Mouse (Mus musculus): ENCODE results near the gene Iqcc.

Iqcc gene

DNA sequence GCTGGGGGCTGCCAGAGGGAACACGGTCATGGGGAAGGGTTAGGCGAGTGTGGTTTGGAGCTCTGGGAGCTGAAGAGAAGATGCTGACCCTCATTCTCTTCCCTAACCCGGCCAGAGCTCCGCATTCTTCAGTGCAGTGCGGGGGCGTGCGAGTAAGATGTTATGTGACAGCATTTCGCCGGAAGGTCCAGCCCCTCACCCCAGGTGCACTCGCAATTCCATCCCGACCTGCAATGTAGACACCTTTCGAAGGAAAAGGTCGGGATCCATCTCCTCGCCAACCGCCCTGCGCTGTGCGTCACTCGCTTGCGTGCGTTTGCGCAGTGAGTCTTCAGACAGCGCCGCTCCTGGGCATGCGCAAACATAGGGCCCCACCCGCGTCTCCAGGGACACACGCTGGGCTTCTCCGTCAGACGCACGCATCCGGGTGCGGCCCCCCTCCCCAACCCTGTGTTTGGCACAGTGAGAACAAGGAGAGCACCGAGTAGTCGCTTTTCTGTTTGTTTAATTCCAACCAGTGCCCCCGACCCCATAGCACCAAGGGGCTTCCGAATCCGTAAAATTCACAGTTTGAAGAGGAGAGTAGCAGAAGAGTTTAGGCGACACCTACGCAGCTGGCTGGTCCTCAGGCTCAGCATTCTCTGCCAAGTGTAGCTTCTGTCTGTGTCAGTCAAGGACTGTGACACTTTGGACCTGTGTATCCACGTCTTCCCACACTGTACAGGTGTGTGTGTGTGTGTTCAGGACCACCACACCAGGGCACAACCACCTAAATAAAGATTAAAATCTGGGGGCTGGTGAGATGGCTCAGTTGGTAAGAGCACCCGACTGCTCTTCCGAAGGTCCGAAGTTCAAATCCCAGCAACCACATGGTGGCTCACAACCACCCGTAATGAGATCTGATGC, at the start of gene Iqcc:
Gene Iqcc (minus strand): TSS at position 314 of the 906 bp plus-strand sequence.
- DNase-seq, result peak; percentile 95 to 96

DNA sequence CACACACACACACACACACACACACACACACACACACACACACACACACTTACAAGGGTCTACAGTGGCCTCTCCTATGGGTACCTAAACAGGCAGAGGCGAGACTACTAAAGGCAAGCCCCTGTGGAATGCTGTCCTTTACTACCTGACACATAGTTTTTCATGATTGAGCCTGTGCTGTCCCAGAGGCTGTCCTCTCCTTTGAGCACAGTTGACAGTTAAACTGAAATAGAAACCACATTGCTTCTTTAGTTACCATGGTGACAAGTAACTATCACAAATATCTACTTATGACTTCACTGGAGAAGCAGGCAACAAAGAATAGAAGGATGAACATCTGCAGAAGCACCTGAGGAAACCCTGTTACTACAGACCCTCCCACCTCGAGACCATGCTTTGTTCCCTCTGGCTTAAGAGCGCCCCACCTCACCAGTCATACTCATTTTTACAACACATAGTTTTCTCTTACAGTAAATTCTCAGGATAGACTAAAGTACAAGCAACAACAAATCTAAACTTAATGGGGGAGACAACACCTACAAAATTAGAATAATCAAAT, 43.4 kb upstream of the Iqcc start:
- DNase-seq, result no peak

DNA sequence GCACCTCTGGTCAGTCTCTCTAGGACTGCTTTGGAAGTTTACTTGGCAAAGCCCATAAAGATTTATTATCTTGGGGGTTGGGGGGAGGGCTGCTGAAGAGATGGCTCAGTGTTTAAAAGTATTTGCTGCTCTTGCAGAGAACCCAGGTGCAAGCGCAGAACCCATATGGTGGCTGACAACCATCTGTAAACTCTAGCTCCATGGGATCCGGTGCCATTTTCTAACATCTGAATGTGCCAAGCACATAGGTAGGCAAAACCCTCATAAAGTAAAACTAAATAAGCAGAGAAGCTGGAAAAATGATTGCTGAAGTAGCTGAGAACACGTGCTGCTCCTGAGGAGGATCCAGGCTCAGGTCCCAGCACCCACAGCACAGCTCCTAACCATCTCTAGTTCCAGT, 42.7 kb upstream of the Iqcc start:
- no peak for DNase-seq

DNA sequence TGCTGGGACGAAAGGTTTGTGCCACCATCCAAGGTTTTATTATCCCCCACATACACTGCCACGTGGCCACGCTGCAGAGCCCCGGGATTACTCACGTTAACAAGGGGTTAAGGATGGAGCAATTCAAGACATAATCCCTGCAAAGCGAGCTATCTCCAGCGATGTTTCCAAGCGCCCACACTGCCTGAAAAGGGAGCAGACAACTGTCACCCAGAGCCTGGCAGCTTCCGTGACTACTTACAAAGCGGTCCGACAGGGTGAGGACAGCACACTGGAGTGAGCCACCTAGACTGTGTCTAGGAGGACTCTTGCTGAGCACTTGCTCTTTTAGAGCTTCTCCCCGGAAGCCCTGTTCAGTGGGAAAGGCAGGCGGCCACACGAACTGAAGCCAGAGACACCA, 35.9 kb upstream of the Iqcc start:
- no peak for DNase-seq

DNA sequence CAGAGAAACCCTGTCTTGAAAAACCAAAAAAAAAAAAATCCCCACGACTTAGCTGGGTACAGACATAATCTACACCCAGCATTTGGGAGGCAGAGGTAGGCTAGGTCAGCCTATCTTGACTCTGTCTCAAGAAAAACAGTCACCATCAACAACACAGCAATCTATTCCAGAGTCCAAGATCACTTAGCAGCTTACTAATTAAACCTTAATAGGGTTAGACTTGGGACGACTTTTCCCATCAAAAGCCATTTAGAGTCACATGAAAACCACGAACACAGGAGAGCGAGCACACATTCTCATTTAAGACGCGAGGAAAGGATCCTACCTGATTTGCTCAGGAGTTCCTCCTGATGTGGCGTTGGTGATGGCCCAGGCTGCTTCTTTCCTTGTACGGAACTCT, 31.5 kb upstream of the Iqcc start:
- DNase-seq, result no peak

DNA sequence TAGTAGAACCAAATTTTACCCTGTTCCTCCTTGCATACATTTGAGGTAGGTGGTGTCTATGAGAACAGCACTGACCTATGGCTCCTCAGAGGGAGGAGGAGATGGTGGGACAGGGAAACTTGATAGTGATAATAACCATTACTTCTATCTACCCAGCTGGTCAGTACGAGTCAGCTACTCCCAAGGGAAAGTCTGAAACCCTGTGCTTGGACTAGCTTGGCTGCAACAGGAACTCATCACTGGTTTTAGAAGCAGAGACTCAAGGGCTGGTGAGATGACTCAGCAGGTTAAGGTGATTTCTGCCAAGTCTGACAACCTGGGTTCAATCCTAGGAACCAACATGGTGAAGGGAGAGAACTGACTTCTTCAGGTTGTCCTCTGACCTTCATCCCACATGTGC, 29.8 kb upstream of the Iqcc start:
- no peak for DNase-seq

DNA sequence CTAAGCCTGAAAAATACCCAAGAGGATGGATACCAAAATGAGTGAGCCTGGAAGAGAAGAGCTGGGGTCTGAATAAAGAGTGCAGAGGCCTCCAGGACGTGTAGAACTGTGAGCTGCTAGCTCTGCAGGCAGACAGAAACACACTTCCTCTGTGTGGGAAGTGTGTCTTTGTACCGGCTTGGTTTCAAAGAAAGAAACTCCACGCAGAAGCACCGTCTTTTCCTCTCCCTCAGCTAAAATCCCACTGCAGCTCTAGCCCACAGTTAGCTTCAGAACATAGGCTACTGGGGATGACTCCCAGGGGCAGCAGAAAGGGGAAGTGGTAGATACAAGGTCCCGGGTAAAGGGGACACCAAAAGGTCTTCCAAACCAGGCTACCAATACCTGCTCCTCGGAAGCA, 26.3 kb upstream of the Iqcc start:
- no peak for DNase-seq

DNA sequence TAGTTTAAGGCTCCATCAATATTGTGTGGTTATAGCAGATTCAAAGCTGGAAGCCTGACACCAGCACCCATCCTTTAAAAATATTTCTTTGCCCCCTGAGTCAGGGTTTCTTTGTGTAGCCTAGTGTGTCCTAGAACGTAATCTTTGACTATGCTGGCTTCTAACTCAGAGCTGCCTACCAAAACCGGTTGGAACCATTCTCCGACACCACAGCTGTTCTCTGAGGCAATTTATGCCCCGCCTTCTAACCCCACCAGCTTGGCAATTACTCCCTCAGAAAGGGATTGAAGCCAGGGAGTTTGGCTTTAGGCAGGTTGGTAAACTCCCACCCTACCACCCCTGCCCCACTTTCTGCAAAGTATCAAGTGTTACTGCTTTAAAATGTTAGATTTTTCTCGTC, 22.9 kb upstream of the Iqcc start:
- DNase-seq, result no peak

DNA sequence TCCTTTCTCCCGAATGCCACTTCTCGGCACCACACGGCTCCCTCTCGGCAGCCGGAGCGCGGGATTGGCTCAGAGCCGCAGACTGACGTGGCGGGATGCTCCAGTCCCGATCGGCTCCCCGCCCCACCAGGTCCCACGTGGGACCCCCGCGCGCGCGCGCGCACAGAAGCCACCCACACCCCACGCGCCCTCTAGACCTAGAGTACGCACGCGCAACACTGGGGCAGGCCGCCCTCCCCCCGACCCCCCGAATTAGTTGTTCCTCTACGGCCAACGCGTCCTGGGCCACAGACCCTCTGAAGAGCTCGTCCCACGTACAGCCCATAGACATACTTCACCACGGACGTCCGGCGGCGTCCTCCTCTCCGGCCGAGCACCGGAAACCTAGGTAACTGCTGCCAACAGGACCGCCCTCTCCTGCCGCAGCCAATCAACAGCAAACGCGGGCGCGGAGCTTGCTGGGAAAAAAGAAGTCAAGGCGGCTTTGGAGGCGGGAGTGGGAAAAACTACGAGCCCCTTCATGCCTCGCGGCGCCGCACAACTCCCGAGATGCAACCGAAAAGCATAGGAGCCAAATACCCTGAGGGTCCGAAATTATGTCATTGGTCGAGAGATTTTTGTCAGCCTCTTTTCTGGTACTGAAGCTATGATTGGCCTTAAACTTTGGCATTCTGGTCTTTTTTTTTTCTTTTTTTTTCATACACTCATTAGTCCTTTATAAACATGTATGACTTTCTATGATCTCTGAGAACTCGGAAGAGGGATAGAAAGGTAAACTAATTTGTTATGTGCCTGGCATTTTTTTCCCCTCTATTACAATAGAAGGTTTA, 22.0 kb upstream of the Iqcc start, which contains the start of gene Txlna:
Gene Txlna (minus strand): TSS at position 428 of the 830 bp plus-strand sequence.
- peak; percentile 97 to 99 for DNase-seq

DNA sequence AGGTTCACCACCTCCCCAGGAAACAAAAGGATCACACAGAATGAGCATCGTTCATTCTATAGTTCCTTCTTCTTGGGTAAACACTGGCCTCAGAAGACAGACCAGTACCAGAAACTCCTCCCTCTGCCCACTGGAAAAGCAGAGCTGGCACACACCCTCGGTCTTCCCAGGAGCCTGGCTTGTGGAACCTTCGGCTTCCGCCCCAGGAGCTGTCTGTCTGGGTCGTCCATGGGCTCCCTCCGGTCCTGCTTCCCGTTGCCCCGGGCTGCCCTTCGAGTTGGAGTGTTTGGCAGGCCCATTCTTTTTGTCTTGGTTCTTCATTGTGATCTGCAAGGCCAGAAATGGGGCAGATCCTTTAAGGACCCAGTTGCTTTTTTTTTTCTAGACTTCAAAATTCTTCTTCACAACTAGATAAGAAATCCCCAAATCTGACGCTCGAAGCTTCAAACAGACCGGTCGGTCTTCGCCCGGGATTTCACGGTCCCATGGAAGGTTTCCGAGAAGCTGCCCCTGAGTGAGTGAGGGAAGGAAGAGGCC, 21.3 kb upstream of the Iqcc start:
- peak; percentile 63 for DNase-seq

DNA sequence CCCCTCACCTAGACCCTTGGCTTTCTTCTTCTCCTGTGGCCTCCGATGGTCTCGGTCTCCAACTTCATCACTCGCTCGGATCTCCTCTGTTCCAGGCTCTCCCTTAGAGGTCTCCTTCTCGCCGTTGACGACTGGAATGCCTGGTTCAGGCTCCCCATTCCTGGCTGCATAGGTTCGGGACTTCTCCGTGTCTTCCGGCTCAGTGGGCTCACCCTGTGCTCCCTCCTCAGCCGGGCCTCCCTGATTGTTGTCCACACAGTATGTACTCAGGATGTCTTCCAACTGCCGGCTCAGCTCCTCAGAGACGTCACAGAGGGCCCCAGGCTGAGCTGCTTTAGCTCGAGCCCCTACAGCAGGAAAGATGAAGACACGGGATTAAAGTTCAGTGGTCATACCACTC, 20.3 kb upstream of the Iqcc start:
- no peak for DNase-seq

DNA sequence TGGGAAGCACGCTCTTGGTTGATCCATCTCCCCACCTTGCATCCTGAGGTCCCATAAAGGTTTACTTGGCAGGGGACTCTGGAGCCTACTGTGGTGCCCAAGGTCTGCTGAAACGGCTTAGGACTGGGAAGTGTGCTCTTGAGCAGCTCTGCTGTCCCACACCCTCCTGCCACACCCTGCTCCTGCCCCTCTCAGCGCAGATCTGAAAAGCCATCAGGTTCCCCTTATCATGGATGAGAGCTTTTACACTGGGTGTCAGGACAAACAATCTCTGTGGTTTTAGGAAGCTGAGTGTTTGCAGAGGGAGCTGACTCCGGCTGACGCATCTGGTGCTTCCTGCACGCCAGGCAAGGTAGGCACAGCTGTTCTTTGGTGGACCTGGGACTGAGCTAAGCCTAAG, 15.0 kb upstream of the Iqcc start:
- no peak for DNase-seq

DNA sequence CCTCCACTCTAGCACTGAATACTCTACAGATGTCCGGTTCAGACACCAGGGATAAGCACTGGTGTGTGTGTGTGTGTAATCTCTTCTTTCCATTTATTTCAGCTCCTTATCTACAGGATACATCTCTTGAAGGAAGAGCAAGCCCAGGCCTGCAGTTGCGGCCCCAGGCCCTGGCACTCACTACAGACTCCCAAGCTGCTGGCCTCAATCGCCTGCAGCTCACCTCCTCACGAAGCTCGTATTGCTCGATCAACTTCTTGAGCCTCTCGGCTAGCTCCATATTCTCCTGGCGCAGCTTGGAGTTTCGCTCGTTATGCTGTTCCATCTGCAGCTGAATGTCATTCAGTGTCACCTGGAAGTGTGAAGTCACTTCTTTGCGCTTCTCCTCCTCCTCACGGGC, 13.0 kb upstream of the Iqcc start:
- DNase-seq, result no peak

DNA sequence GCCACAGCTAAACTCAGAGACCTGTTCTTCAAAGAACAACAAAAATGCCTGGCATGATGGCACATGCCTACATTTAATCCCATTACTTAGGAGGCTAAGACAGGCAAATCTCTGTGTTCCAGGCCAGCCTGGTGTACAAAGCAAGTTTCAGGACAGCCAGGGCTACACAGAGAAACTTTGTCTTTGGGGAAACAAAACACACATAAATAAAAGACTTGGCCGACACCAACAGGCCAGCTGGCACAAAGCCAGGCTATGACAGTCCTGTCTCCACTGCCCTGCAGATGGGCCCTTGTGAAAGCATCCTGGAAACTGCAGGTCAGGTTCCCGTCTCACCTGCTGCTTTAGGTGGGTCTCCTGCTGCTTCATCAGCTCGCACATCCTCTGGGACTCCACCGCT, 12.0 kb upstream of the Iqcc start:
- DNase-seq, result peak; percentile 50 to 62

DNA sequence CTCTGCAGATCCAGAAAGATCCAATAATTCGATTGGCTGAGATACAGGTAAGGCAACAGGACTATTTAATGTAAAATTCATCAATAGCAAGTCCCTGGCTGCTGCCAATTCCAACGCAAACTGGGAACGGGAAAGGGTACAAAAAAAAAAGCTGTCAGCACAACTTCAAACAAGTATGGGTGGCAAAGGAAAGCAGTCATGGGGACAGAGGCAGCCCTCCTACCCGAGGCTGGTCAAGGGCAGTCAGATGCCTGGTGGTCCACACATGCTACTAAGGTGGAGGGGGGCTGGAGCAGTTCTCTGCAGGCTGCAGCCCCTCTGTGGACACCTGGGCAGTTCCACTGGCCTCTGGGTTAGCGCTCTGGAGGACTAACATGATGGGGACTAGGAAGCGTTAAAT, 7.1 kb upstream of the Iqcc start:
- no peak for DNase-seq

DNA sequence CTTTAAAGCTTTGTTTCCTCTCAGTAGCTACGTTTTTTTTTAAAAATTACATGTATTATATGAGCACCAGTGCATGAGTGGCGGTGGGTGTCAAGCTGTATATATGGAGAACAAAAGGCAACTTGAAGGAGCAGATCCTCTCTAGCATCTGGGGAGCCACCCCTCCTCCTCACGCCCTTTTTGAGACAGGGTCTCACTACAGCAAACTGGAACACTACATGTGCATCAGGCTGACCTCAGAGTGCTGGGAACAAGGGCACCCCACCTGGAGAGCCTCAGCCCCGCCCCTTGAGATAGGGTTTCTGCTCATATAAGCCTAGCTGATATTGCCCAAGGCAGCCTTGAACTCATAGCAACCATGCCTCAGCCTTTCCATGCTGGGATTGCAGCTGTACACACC, 6.6 kb upstream of the Iqcc start:
- no peak for DNase-seq

DNA sequence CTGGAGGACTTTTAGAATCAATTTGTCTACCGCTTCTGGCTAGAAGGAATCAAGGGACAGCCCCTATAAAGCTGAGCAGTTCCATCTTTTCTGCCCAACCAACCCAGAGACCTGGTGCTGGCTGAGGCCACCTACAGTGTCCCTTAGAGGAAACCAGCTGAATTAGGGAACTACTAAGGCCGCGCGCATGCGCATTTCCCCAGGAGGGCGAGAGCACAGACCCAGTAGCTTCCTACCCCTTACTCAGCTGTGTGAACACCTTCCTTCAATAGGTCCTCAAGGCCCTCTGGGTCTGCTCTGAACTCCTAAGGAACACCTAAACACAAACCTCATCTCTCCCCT, 6.1 kb upstream of the Iqcc start:
- DNase-seq, result peak; percentile 66 to 71

DNA sequence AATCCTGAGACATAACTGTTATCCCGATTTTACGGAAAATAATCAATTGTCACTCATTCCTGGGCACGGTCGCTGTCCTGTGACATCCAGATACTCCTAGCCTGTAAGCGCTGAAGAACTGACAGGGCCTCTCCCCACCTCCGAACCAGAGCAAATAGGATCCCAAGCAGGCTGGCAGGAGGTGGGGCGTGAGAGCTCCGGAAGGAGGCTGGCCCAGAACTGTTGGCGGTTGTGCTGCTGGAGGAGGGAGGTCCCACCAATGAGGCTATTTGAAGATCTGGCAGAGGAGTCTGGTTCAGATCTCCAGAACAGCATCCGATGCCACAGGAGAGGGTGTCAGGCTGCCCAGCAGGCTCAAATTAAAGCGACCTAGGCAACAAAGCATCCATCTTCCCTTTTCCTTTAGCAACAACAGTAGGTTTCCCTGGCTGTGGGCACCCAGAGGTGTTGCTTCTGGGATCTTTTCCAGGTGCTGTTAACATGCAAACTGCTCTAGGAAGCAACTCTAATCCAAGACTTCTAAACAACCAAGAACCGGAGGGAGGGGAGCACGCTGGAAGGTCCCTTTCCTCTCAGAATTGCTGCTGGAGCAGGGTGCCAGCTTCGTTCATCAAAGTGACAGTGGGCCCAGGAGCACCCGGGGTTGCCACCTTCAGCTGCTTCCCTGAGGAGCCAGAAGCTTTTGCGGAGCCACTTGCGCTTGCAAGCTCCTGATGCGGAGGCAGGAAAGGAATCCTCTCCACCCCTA, 5.6 kb upstream of the Iqcc start:
- DNase-seq, result peak; percentile 87 to 94

DNA sequence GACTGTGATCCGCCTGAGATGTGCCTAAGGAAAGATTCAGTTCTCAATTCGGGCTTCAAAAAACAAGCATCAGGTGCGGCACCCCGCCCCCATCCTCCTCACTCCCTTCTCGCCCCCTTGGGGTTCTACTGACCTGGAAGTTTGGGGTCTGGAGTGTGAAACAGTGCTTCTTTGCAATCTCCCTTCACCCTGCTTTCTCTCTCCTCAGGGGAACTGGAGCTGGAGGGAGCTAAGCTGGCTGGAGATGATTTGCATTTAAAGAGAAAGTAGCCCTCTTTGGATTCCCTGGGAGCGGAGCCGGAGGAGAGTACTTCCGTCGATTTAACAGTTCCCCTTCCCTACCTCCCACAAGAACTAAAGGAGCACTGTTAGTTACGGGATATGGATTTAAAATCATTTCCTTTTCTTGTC, 4.8 kb upstream of the Iqcc start, which contains the start of gene Ccdc28b:
Gene Ccdc28b (minus strand): TSS at position 267 of the 411 bp plus-strand sequence.
- peak; percentile 62 to 69 for DNase-seq

DNA sequence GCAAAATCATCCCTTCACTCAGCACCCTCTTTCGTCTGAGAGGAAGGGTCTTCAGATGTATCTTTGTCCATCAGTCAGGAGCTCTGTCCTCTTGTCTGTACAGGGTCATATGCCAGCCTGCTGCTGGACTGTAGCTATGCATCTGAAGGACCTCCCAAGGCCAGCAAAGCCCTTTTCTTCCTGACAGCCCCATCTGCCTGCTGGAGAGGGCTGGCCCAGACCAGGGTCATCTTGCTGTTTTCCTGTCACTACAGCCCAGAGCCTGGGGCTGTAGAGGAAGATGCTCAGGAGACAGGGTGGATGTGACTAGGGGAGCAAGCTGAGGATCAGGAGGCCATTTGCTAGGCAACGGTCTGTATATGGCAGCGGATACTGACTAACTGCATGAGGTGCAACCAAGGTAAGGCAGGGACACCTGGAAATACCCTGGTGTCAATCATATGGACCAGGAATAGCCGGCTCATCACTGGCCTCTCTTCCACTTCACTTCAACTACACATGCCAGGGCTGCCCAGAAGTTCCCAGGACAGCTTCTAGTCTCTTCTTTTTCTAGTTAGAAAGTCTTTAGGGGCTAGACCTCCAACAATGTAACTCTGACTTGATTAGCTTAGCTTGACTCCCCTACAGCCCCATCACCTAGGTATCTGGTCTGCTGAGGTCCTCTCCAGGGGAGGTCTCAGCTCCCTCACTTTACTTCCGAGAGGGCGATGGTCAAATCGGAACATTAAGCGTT, 4.1 kb upstream of the Iqcc start:
- DNase-seq, result peak; percentile 40 to 60

DNA sequence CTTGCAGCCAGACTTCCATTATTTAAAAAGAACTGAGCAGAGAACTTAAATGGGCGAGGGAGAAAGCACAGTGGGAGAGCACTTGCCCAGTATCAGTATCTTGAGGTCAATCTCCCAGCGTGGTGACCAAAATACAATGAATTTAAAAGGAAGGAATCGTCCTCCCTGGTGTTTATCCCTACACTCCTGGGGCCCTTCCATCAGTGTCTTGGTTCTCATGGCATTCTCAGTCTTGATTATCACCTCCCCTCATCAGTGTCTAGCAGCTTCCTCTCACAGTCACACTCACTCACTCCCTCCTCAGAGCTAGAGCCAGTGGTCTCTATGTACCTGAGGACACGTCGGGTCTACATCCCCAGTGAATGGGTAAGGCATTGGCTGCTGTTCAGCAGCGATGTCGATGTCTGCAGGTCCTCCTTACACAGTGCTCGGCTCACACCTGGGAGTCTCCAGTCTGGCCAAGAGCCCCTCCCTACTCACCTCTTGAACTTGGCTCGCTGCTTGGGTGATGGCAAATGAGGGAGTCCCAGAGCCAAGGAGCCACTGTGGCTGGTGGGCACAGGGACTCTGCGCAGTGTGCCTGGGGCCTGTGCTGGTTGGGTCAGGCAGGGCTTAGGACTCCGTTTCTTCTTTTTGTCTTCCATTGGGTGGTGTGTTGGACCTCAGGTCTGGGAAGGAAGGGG, 3.4 kb upstream of the Iqcc start:
- DNase-seq, result peak; percentile 56 to 59

Data from cerebellum, adult 18-20 months (tissue).